Mouse (Mus musculus): ENCODE results near the gene Fuk. TPM values are rescaled to one million over a fixed set of nuclear protein-coding genes. Genes with fewer than 3 reads are reported as not detected.
A peak's percentile ranks its signal among the peaks of the same experiment; 100 is the strongest.
"Not testable (repeated sequence)": the region's sequence is repeated elsewhere in the genome, so short reads cannot be mapped to it uniquely, and the experiment has no call there.

The Fuk gene
- polyA plus RNA-seq, 1 experiment from 2014 or later = 2.7 TPM

- H3K4me2 ChIP-seq (ENCODE audit: low read depth, low read length) = no peak overlapping the region
- ATAC-seq (ENCODE audit: low read depth) = no peak
- H3K9me3 ChIP-seq (replicated peaks; ENCODE audit: control insufficient read depth, low read length) = no peaks in the 10 kb centered on the region
- no peaks in the 10 kb centered on the region for H3K27me3 ChIP-seq (ENCODE audit: control insufficient read depth, insufficient read depth, low read depth, low read length)
- WGBS (ENCODE audit: insufficient replicate concordance) = 93% methylated on average over 2 of the region's 2 CpGs
- H3K4me1 ChIP-seq (ENCODE audit: control insufficient read depth, low read depth, low read length) = no peaks in the 10 kb centered on the region
- H3K4me3 ChIP-seq (ENCODE audit: low read depth, low read length) = no peak overlapping the region
- no peak overlapping the region for H3K9ac ChIP-seq (ENCODE audit: low read depth, low read length)
- peaks cover 49% of the 10 kb centered on the region for H3K36me3 ChIP-seq (ENCODE audit: control insufficient read depth, insufficient read depth)
- H3K27ac ChIP-seq (ENCODE audit: low read length) = no peak overlapping the region
These were observed 31.8 kb downstream of the Fuk start for GRCm38 (mm10) chr8:110870501-110870900.

GRCm38 (mm10) chr8:110861347-110862025 is 40.8 kb downstream of the Fuk start:
- H3K9ac ChIP-seq (ENCODE audit: low read depth, low read length); H3K27ac ChIP-seq (ENCODE audit: low read length); H3K9me3 ChIP-seq (replicated peaks; ENCODE audit: control insufficient read depth, low read length); ATAC-seq (ENCODE audit: low read depth); H3K4me3 ChIP-seq (ENCODE audit: low read depth, low read length); H3K4me2 ChIP-seq (ENCODE audit: low read depth, low read length); H3K27me3 ChIP-seq (ENCODE audit: control insufficient read depth, insufficient read depth, low read depth, low read length); H3K4me1 ChIP-seq (ENCODE audit: control insufficient read depth, low read depth, low read length): not testable (repeated sequence)
- 82% methylated on average over 7 of the region's 7 CpGs for WGBS (ENCODE audit: insufficient replicate concordance)
- H3K36me3 ChIP-seq (ENCODE audit: control insufficient read depth, insufficient read depth) = peaks cover 56% of the 10 kb centered on the region

- Histone ChIP-seq H3K9ac (ENCODE audit: low read depth, low read length) (no peak overlapping the region), H3K27ac (ENCODE audit: low read length) (no peak overlapping the region), H3K4me3 (ENCODE audit: low read depth, low read length) (no peak overlapping the region), H3K27me3 (ENCODE audit: control insufficient read depth, insufficient read depth, low read depth, low read length) (no peaks in the 10 kb centered on the region), H3K4me1 (ENCODE audit: control insufficient read depth, low read depth, low read length) (no peaks in the 10 kb centered on the region), H3K36me3 (ENCODE audit: control insufficient read depth, insufficient read depth) (peaks cover 55% of the 10 kb centered on the region), H3K4me2 (ENCODE audit: low read depth, low read length) (no peak overlapping the region), H3K9me3 (replicated peaks; ENCODE audit: control insufficient read depth, low read length) (no peaks in the 10 kb centered on the region)
- WGBS (ENCODE audit: insufficient replicate concordance) = 71% methylated on average over 7 of the region's 7 CpGs
- no peak for ATAC-seq (ENCODE audit: low read depth)
These were observed 42.4 kb downstream of the Fuk start for GRCm38 (mm10) chr8:110859651-110860501.

- no peaks in the 10 kb centered on the region for H3K4me1 ChIP-seq (ENCODE audit: control insufficient read depth, low read depth, low read length)
- no peak overlapping the region for H3K4me2 ChIP-seq (ENCODE audit: low read depth, low read length)
- H3K36me3 ChIP-seq (ENCODE audit: control insufficient read depth, insufficient read depth) = peaks cover 68% of the 10 kb centered on the region
- ATAC-seq (ENCODE audit: low read depth) = no peak
- H3K9ac ChIP-seq (ENCODE audit: low read depth, low read length) = no peak overlapping the region
- no peaks in the 10 kb centered on the region for H3K9me3 ChIP-seq (replicated peaks; ENCODE audit: control insufficient read depth, low read length)
- H3K4me3 ChIP-seq (ENCODE audit: low read depth, low read length) = no peak overlapping the region
- no peak overlapping the region for H3K27ac ChIP-seq (ENCODE audit: low read length)
- WGBS (ENCODE audit: insufficient replicate concordance) = 84% methylated on average over 5 of the region's 5 CpGs
- H3K27me3 ChIP-seq (ENCODE audit: control insufficient read depth, insufficient read depth, low read depth, low read length) = no peaks in the 10 kb centered on the region
These were observed 45.4 kb downstream of the Fuk start for GRCm38 (mm10) chr8:110856760-110857461.

- peaks cover 75% of the 10 kb centered on the region for H3K36me3 ChIP-seq (ENCODE audit: control insufficient read depth, insufficient read depth)
- WGBS (ENCODE audit: insufficient replicate concordance) = 81% methylated on average over 4 of the region's 4 CpGs
- not testable (repeated sequence) for H3K9ac ChIP-seq (ENCODE audit: low read depth, low read length); H3K27ac ChIP-seq (ENCODE audit: low read length); ATAC-seq (ENCODE audit: low read depth); H3K9me3 ChIP-seq (replicated peaks; ENCODE audit: control insufficient read depth, low read length); H3K27me3 ChIP-seq (ENCODE audit: control insufficient read depth, insufficient read depth, low read depth, low read length); H3K4me3 ChIP-seq (ENCODE audit: low read depth, low read length); H3K4me2 ChIP-seq (ENCODE audit: low read depth, low read length); H3K4me1 ChIP-seq (ENCODE audit: control insufficient read depth, low read depth, low read length)
These were observed 46.2 kb downstream of the Fuk start for GRCm38 (mm10) chr8:110856073-110856472.

GRCm38 (mm10) chr8:110851186-110851585 is 51.1 kb downstream of the Fuk start:
- Histone ChIP-seq H3K27me3 (ENCODE audit: control insufficient read depth, insufficient read depth, low read depth, low read length) (no peaks in the 10 kb centered on the region), H3K4me1 (ENCODE audit: control insufficient read depth, low read depth, low read length) (peaks cover 8% of the 10 kb centered on the region), H3K9ac (ENCODE audit: low read depth, low read length) (no peak overlapping the region), H3K36me3 (ENCODE audit: control insufficient read depth, insufficient read depth) (peaks cover 55% of the 10 kb centered on the region), H3K9me3 (replicated peaks; ENCODE audit: control insufficient read depth, low read length) (no peaks in the 10 kb centered on the region), H3K4me3 (ENCODE audit: low read depth, low read length) (no peak overlapping the region), H3K27ac (ENCODE audit: low read length) (no peak overlapping the region), H3K4me2 (ENCODE audit: low read depth, low read length) (no peak overlapping the region)
- 87% methylated on average over 10 of the region's 10 CpGs for WGBS (ENCODE audit: insufficient replicate concordance)
- no peak for ATAC-seq (ENCODE audit: low read depth)

- ATAC-seq (ENCODE audit: low read depth) = no peak
- no peaks in the 10 kb centered on the region for H3K9me3 ChIP-seq (replicated peaks; ENCODE audit: control insufficient read depth, low read length)
- H3K4me1 ChIP-seq (ENCODE audit: control insufficient read depth, low read depth, low read length) = peaks cover 17% of the 10 kb centered on the region
- 46% methylated on average over 14 of the region's 14 CpGs for WGBS (ENCODE audit: insufficient replicate concordance)
- H3K27me3 ChIP-seq (ENCODE audit: control insufficient read depth, insufficient read depth, low read depth, low read length) = no peaks in the 10 kb centered on the region
- peak overlapping the region; percentile 90 for H3K9ac ChIP-seq (ENCODE audit: low read depth, low read length)
- peak overlapping the region; percentile 89; the same call in 1 of the 2 replicates for H3K27ac ChIP-seq (ENCODE audit: low read length)
- peak overlapping the region; percentile 88 for H3K4me2 ChIP-seq (ENCODE audit: low read depth, low read length)
- peak overlapping the region; percentile 94 for H3K4me3 ChIP-seq (ENCODE audit: low read depth, low read length)
- H3K36me3 ChIP-seq (ENCODE audit: control insufficient read depth, insufficient read depth) = peaks cover 39% of the 10 kb centered on the region
These were observed 54.4 kb downstream of the Fuk start for GRCm38 (mm10) chr8:110847645-110848495.

- peaks cover 39% of the 10 kb centered on the region for H3K36me3 ChIP-seq (ENCODE audit: control insufficient read depth, insufficient read depth)
- H3K9me3 ChIP-seq (replicated peaks; ENCODE audit: control insufficient read depth, low read length) = no peaks in the 10 kb centered on the region
- ATAC-seq (ENCODE audit: low read depth) = peak; percentile 37
- under 1% methylated on average over 13 of the region's 13 CpGs for WGBS (ENCODE audit: insufficient replicate concordance)
- H3K27me3 ChIP-seq (ENCODE audit: control insufficient read depth, insufficient read depth, low read depth, low read length) = no peaks in the 10 kb centered on the region
- peaks cover 17% of the 10 kb centered on the region for H3K4me1 ChIP-seq (ENCODE audit: control insufficient read depth, low read depth, low read length)
- peak overlapping the region; percentile 94 for H3K4me3 ChIP-seq (ENCODE audit: low read depth, low read length)
- H3K4me2 ChIP-seq (ENCODE audit: low read depth, low read length) = peak overlapping the region; percentile 88
- peak overlapping the region; percentile 90 for H3K9ac ChIP-seq (ENCODE audit: low read depth, low read length)
- peak overlapping the region; percentile 89 for H3K27ac ChIP-seq (ENCODE audit: low read length)
These were observed 55.1 kb downstream of the Fuk start for GRCm38 (mm10) chr8:110847171-110847549.
